Mouse (Mus musculus) small intestine, adult 2 months (tissue): ENCODE results near the gene Pkd1l1.

ENCODE experiments used
- CTCF ChIP-seq: fragments of 200-500 bp; IDR thresholded peaks from 2 replicates; pipeline ENCODE4 v1.5.1; 2012; ENCODE audit warnings: low read depth, mild to moderate bottlenecking, control low read depth, inconsistent platforms, low read length, moderate library complexity, mixed read lengths; ENCODE audit not compliant: insufficient replicate concordance, insufficient read length; ENCODE audit errors: extremely low read depth
- POLR2A ChIP-seq: fragments of 200-500 bp; IDR thresholded peaks from 2 replicates; pipeline ENCODE4 v1.6.1; 2012; ENCODE audit warnings: low read depth, mild to moderate bottlenecking, control low read depth, inconsistent platforms, low read length, moderate library complexity

DNA sequence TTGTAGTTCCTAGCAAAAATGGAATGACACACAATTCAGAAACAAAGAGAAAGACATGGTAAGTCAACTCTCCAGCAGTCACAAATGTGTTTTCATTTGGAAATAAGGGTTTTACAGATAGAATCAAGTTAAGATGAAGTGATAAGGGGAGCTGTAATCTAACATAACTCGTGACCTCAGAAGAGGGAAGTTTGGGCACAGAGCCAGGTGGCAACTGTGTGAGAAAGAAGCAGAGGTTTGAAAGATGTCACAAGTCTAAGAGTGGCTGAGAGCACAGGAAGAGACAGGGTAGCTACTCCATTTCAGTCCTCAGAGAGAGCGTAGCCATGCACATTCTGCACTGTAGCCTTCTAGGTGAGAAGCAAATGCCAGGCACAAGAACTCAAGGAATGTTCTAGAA is 180.9 kb downstream of the Pkd1l1 start:
- TF ChIP-seq POLR2A, result no peak
- TF ChIP-seq CTCF, result no peak
